Mouse (Mus musculus) erythroblast, embryonic 14.5 days (primary cell): Measurements from ENCODE around the gene Slc9a8.

Source experiments
- GATA1 ChIP-seq: IDR thresholded peaks from 2 replicates; pipeline ENCODE4 v1.6.1; 2012; ENCODE audit warnings: low read length, inconsistent platforms, mixed read lengths
- TAL1 ChIP-seq: IDR thresholded peaks from 3 replicates; pipeline ENCODE4 v1.6.1; 2012; ENCODE audit warnings: low read length, inconsistent platforms, mixed read lengths

DNA sequence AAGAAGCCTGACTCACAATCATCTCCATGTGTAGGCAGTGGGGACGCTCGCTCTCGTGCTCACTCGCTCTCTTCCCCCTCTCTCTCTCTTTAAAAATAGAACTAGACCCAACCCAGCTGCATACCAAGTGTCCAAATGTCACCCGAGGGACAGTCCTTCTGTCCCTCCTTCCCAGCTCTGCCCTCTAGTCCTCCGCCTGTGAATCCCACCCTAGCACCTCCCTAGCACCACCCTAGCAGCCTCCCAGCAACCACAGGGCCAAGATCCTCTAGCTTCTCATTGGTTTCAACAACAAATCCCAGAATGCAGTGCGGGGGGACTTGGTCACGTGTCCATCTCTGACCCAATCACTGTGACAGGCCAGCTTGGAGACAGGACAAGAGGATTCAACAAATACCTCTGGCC, 45.4 kb upstream of the Slc9a8 start:
- TF ChIP-seq GATA1 (no peak), TAL1 (no peak)
